Mouse (Mus musculus) E14TG2a.4 (cell line): ENCODE measurements around the gene Krt75.

Experiments used
- CTCF ChIP-seq: conservative IDR thresholded peaks from 2 replicates; pipeline ENCODE4 v1.5.1; 2014; ENCODE audit warnings: low read length
- NANOG ChIP-seq: IDR thresholded peaks from 2 replicates; pipeline ENCODE4 v1.6.1; 2014; ENCODE audit warnings: borderline replicate concordance, low read length, mixed read lengths

- TF ChIP-seq CTCF (no peak), NANOG (no peak)
Observed at GRCm38 (mm10) chr15:101553169-101553568, 20.5 kb downstream of the Krt75 start.
